Mouse (Mus musculus): Measurements from ENCODE around the gene Tex30. TPM values are rescaled to one million over a fixed set of nuclear protein-coding genes. Genes with fewer than 3 reads are reported as not detected.

The Tex30 gene
- 40.6 TPM for polyA plus RNA-seq (2015; fragmentation: Illumina TruSeq; extraction: RNeasy Lipid Tissue Mini Kit (QIAGEN cat#74804); ENCODE audit: insufficient read depth, low replicate concordance)

DNA sequence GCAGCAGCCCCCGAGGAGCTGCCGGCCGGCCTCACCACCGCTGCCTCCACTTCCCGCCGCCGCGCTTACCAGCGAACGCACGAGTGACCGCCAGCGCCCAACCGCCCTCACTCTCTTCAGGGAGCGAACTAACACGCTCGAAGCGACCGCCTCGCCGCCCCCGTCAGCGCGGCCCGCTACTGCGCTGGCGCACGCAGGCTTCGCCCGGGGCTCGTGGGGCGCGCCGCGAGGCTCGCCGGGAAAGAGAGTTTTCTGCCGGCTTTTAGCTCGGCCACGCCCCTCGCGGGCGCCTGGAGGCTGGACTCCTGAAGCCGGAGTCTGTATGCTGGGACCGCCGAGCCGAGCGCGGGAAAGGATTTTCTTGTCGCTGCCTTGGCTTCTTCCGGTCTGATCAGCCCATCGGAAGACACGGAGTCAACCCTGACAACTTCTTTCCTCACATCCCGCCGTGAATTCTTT, at the start of gene Tex30:
Gene Tex30, minus strand, starts transcription at position 183 of the 459 bp plus-strand sequence.

DNA sequence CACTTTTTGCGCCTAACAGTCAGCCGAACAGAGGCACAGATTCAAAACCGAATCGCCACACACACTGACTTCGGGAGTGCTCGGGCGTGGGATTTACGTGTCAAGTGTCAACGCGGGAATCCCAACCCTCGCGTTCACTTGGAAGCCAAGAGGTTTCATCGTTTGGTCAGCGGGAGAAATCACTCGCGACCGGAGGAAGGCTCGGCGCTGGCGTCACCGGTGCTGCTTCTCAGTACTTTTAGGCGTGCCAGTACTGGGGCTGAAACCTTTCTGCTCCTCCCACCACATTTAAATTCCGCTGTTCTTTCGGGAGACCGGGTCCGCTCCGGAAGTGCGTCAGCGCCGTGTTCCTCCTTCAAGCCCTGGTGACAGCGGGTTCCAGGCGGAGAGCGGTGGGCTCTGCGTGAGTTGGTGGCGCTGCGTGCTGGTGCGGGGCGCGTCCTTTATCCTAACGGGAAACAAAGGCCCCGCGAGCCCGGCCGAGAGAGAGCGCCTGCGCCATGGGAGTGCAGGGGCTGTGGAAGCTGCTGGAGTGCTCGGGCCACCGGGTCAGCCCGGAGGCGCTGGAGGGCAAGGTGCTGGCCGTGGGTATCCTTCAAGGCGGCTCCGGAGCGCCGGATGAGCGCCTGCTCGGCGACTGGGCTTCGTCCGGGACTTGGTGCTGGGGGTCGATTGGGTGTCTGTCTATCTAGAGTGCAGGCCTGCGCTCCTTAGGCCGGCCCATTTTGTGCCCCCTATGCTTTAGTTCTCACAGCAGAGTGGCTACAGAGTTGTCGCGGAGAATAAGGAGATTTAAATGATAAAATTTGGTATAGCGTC, 45.5 kb upstream of the Tex30 start, which contains the start of gene Ercc5:
Gene Ercc5, plus strand, starts transcription at position 182 of the 819 bp plus-strand sequence.

DNA sequence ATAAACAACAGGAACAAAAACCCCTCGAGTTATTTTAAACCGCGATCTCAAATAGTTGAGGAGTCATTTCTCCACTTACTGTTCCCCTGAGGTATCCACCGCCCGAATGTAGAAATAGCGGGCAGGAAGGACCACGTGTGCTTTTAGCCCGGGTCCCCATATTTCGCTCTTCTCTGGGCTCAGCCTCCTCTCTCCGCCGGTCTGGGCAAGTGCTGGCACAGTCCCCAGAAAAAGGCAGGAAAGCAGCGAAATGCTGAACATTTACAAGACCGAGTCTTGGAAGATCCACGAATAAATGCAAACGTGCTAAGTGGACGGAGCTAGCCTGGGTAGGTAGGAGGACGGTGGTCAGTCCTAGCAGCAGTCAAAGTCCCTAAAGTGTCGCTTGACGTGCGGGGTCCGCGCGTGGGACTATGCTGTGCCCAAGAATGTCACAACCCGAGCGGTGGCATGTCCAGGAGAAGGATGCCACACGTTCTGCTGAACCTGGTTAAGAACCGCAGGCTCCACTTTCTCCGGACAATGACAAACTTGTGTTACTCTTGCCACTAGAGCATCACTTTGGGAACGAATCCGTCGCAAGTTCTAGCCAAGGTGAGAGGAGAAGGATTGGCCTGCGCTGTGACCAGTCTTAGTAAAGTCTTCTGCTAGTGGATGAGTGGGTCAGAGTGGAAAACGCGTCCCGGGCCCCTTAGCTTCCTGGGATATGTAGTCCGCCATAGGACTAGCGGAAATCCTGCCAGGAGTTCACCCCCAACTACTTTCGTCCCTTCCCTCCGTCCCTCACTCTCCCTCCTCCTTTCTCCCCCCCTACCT, 16.2 kb upstream of the Tex30 start, which contains the start of the genes Kdelc1 and Bivm:
Gene Kdelc1, minus strand, starts transcription at position 570 of the 816 bp plus-strand sequence.
Gene Bivm, plus strand, starts transcription at position 719 of the 816 bp plus-strand sequence.

DNA sequence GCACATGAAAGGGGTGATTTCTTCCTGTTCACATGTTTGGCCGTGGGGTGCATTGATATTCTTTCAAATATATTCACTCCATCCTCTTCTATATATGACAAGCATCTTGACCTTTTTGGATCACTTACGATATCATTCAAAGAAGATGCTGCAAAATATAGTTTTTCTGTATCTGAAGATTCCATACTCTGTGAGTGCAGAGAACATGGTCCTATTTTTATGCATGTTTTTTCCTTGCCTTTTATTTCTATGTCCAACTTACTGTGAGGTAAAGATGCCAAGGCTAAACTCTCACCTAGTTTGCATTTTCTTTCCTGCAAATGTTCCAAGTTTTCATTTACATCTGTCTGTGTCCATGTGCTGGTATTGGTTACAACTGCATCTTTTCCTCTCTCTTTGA, 40.4 kb downstream of the Tex30 start, which contains the start of gene Gm8251:
Gene Gm8251, minus strand, starts transcription at position 101 of the 400 bp plus-strand sequence.

Other genes with a start within 250 kb of the Tex30 start
- 63.5 TPM for gene Tpp2, start 168.8 kb downstream of the Tex30 start, polyA plus RNA-seq (2015; fragmentation: Illumina TruSeq; extraction: RNeasy Lipid Tissue Mini Kit (QIAGEN cat#74804); ENCODE audit: insufficient read depth, low replicate concordance)
- not detected for gene Mettl21c, start 82.4 kb downstream of the Tex30 start, polyA plus RNA-seq (2015; fragmentation: Illumina TruSeq; extraction: RNeasy Lipid Tissue Mini Kit (QIAGEN cat#74804); ENCODE audit: insufficient read depth, low replicate concordance)
- 1.1 TPM for gene Gm8251, start 40.5 kb downstream of the Tex30 start, polyA plus RNA-seq (2015; fragmentation: Illumina TruSeq; extraction: RNeasy Lipid Tissue Mini Kit (QIAGEN cat#74804); ENCODE audit: insufficient read depth, low replicate concordance)
- 14.3 TPM for gene Kdelc1, start 16.4 kb upstream of the Tex30 start, polyA plus RNA-seq (2015; fragmentation: Illumina TruSeq; extraction: RNeasy Lipid Tissue Mini Kit (QIAGEN cat#74804); ENCODE audit: insufficient read depth, low replicate concordance)
- gene Bivm, start 16.5 kb upstream of the Tex30 start, polyA plus RNA-seq (2015; fragmentation: Illumina TruSeq; extraction: RNeasy Lipid Tissue Mini Kit (QIAGEN cat#74804); ENCODE audit: insufficient read depth, low replicate concordance), result 9.3 TPM
- gene Ercc5, start 45.3 kb upstream of the Tex30 start, polyA plus RNA-seq (2015; fragmentation: Illumina TruSeq; extraction: RNeasy Lipid Tissue Mini Kit (QIAGEN cat#74804); ENCODE audit: insufficient read depth, low replicate concordance), result 31.4 TPM
- gene Mettl21e, start 116.5 kb upstream of the Tex30 start, polyA plus RNA-seq (2015; fragmentation: Illumina TruSeq; extraction: RNeasy Lipid Tissue Mini Kit (QIAGEN cat#74804); ENCODE audit: insufficient read depth, low replicate concordance), result not detected

All from spleen, adult 10 weeks (tissue).